Mouse (Mus musculus): Measurements from ENCODE around the gene Ccr3.
"Not testable (repeated sequence)": the region's sequence is repeated elsewhere in the genome, so short reads cannot be mapped to it uniquely, and the experiment has no call there.

Gene Ccr3

DNA sequence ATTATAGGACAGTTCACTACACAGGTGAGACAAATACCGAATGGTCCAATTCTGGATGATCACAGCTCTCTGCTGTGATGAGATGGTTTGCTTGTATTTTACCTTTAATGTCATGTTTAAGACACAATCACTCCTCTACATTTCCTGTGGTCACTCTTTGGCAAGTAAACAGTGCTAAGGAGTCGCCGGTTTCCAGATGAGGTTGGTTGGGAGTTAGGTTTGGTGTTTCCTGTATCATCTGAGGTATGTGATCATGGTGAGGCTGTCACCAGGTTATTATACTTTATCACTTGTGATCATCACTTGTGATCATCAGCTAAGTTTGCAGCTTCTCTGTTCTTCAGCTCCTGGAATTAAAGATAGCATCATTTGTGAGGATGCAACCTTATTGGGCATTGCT, 19.2 kb downstream of the Ccr3 start:
- intact Hi-C loops (cut with DNase I) = no loop called here

DNA sequence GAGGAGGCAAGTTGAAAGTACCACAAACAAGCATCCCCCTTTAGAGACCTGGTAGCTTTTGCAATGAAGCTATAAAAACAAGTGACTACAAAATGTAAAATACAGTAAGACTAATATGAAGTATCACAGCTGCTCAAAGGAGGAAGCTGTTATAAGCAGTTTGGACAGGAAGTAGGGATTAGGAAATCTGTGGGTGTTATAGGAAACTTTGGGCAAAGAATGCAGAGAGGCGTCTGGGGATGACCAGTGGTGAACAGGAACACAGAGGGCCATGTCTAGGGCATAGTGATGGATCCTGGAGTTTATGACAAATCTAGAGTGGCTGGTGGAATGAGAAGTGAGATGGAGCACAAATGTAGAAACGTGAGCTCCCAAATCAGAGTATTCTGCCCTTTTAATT, 31.8 kb downstream of the Ccr3 start:
- intact Hi-C loops (cut with DNase I) = no loop called here

DNA sequence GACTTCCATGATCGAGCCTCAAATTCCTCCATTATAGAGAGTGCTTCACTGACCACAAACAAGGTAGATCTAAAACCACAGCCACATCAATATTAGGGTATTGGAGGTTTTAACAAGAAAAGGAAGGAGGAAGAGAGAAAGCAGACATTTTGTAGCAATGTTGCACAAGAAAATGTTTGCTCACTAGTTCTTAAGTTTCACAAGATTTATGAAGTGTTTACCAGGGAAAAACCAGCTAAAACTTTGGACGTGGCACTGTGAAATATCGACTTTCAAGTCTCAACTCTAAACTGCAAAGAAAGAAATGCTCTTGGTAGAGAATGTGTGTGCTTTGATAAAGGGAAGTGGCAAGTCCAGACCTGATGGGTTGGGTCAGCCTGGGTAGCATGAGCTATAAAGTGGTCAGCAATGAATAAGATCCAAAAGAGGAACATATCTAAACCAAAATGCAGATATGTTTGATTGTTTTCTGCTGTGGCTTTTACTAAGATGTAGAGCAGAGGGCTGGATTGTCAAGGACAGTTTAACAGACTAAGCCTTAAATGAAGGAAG, 34.5 kb downstream of the Ccr3 start:
- intact Hi-C loops (cut with DNase I) = no loop called here

DNA sequence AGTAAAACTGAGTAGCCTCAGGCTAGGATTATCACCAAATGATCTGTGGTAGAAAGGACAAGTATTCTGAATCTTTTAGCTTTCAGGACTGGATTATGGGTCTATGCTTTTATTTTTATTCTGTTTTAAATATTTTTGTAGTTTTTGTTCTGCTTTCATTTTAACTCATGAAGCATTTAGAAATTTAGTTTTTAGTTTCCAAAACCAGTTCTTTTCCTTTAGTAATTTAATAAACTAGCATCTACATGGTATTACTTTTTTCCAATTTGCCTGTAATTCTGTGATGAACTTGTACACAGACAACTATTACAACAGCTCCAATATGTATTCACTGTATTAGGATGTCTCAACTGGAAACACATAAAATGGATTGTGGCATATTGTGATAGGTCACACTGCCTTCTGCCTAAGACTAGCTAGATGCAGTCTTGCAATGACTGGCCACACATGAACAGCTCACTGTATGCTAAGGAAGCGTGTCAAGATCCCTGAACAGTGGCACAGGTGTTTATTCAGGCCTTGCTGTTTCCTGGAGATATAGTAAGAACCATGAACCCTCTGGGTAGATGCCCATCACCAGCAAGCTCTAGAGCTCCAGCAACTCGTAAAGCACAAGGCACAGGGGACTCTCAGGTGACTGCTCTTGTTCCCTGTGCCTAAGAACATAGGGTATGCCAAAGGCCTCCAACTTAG, 38.0 kb downstream of the Ccr3 start:
- intact Hi-C loops (cut with DNase I) = no loop called here

DNA sequence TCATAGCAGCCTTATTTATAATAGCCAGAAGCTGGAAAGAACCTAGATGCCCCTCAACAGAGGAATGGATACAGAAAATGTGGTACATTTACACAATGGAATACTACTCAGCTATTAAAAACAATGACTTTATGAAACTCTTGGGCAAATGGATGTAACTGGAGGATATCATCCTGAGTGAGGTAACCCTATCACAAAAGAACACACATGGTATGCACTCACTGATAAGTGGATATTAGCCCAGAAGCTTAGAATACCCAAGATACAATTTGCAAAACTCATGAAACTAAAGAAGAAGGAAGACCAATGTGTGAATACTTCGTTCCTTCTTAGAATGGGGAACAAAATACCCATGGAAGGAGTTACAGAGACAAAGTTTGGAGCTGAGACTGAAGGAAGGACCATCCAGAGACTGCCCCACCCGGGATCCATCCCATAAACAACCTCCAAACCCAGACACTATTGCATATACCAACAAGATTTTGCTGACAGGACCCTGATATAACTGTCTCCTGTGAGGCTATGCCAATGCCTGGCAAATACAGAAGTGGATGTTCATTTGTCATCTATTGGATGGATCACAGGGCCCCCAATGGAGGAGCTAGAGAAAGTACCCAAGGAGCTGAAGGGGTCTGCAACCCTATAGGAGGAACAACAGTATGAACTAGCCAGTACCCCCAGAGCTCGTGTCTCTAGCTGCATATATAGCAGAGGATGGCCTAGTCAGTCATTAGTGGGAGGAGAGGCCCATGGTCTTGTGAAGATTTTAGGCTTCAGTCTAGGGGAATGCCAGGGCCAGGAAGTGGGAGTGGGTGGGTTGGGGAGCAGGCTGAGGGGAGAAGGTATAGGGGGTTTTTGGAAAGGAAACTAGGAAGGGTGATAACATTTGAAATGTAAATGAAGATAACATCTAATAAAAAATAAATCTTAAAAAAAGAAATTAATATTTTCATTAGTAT, 40.0 kb downstream of the Ccr3 start:
- intact Hi-C loops (cut with DNase I) = not testable (repeated sequence)

DNA sequence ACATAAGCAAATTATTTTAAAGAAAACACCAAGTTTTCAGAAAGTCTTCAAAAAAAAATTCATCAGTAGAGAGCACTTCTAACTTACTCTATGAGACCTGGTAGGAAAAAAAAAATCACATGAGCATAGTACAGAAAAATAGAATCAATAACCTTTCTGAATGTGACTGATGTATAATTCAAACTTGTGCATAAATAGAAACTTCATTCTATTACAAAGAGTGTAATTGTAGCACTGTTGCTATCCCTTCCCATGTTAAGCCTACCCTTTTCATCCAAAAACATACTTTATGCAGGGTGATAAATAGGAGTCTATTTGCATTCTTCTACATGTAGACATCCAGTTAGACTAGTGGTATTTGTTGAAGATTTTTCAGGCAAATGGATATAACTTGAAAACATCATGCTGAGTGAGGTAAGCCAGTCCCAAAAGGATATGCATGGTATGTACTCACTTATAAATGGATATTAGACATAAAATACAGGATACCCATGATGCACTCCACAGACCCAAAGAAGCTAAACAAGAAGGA, 44.9 kb downstream of the Ccr3 start:
- intact Hi-C loops (cut with DNase I) = no loop called here

DNA sequence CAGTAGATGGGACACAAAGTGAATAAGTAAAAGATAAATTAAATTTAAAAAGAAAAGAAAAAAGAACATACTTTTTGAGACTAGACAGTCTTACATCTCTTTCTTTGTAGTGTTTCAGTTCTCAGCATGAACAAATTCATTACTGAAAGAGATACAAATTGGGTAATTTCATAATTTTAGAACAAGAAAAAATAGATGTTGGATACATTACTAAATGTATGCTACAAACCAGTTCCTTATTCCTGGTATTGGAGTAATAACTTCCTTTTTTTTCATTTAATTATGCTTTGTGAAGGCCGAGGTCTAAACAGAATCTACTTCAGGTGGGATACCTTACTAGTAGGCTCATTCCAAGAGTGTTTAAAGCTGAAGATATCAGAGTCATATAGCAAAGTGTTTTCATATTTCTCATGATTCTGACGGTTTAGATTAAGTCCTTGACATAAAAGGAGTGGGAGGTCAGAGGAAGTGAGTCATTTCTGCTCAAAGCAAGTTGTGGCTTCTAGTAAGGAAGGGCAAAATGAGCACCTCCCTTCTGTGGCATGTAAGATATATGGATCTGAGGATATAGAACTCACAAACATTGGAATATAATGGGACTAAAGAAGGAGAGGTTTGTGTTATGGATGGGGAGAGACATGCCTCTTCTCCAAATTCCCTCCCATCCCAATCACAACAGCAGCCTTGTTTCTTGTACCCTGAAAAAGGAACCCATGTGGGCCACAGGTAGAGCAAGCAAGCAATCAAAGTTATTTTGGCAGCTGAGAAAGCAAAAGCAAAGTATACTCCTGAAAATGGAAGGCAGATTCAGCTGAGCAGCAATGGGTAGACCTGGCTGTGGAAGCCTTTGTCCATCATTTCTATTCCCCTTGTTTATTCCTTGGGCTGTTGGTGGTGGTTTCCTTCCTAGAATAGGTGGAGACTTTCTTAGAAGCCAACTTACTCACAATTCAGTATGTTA, 46.6 kb downstream of the Ccr3 start:
- intact Hi-C loops (cut with DNase I) = no loop called here

DNA sequence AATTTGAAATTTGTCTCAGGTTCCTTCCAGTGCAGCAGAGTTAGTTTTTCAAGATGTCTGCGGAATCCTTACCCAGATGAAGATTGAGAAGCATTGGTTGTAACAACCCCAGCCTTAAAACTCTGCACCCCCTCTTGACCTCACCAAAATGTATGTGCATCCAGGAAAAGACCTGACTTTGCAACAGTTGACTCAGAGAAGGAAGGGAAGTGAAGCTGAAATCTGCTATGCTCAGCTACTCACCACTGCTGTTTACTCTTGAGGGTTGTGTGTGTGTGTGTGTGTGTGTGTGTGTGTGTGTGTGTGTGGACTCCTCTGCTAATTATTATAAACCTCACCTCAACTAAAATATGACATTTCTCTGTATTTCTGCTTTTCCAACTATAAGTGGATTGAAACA, 49.7 kb downstream of the Ccr3 start:
- intact Hi-C loops (cut with DNase I) = no loop called here

DNA sequence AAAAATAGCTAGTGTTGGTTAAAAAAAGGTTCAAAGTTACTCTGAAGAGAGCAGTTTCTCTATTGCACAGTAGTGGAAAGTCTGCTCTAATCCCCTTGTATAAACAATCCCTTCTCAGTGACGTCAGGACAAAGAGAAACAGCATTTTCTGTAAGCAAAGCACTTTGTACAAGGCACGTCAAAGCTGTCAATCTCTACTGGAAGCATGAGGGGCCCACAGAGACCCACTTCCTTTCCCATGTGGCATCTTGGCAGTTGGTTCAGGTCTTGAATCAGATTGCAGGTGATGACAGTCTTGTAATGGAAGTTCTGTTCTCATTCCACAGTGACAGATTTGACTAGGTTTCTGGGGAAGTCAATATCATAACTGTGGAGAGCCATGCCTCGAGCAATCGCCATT, 58.0 kb downstream of the Ccr3 start:
- intact Hi-C loops (cut with DNase I) = no loop called here

DNA sequence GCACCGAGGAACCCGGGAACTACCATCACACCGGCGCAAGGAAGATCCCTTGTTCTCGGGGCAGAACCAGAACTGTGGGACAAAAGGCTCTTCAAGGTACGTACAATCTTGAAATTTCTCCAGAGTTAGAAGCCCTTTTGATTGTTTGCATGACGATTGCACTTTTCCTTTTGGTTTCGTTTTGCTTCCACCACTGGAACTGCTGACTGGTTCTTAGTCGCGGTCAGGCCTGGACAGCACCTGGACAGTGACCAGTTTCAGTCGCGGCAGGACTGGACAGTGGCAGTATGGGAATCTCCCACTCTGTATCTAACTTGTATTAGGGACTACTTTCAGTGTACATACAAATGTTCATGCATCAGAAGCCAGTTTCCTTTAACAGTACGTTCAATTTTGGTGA, 58.7 kb downstream of the Ccr3 start:
- intact Hi-C loops (cut with DNase I) = not testable (repeated sequence)
